Mouse (Mus musculus) embryonic facial prominence, embryonic 11.5 days (tissue): Measurements from ENCODE around the gene Capn9. TPM values are rescaled to one million over a fixed set of nuclear protein-coding genes. Genes with fewer than 3 reads are reported as not detected.

Source experiments
- ATAC-seq: fragments of 200-750 bp; cut with Nextera tagmentation; replicated peaks from 2 replicates; pipeline ENCODE4 v1.8.0; 2017; ENCODE audit warnings: low read depth; ENCODE audit not compliant: insufficient number of reproducible peaks, low FRiP score, low TSS enrichment
- DNase-seq: peaks from one replicate; pipeline ENCODE4 v3.0.0-alpha.2; 2015; ENCODE audit warnings: low spot score
- H3K27ac ChIP-seq: fragments of 300-500 bp; sonication (generic); replicated peaks from 2 replicates; pipeline ENCODE4 v1.5.1; 2014; ENCODE audit warnings: mild to moderate bottlenecking, low read depth, low read length, control low read depth
- H3K27me3 ChIP-seq: fragments of 300-500 bp; sonication (generic); 2 replicates; pipeline ENCODE4 v1.6.1; 2014; ENCODE audit warnings: mild to moderate bottlenecking, low read length, moderate library complexity, mixed read lengths; ENCODE audit not compliant: control insufficient read depth, insufficient read depth
- H3K36me3 ChIP-seq: fragments of 300-500 bp; sonication (generic); replicated peaks from 2 replicates; pipeline ENCODE4 v1.6.1; 2014; ENCODE audit warnings: low read depth, mild to moderate bottlenecking, low read length, moderate library complexity, mixed read lengths; ENCODE audit not compliant: control insufficient read depth, insufficient read depth
- H3K4me1 ChIP-seq: fragments of 300-500 bp; sonication (generic); 2 replicates; pipeline ENCODE4 v1.6.1; 2014; ENCODE audit warnings: low read length, mixed read lengths; ENCODE audit not compliant: control insufficient read depth, insufficient read depth
- H3K4me2 ChIP-seq: fragments of 300-500 bp; sonication (generic); 2 replicates; pipeline ENCODE4 v1.6.1; 2014; ENCODE audit warnings: low read depth, mild to moderate bottlenecking, control low read depth, low read length, moderate library complexity
- H3K4me3 ChIP-seq: fragments of 300-500 bp; sonication (generic); 2 replicates; pipeline ENCODE4 v1.5.1; 2014; ENCODE audit warnings: low read depth, low read length, control low read depth
- H3K9ac ChIP-seq: fragments of 300-500 bp; sonication (generic); replicated peaks from 2 replicates; pipeline ENCODE4 v1.6.1; 2014; ENCODE audit warnings: mild to moderate bottlenecking, control low read depth, low read length
- H3K9me3 ChIP-seq: fragments of 300-500 bp; sonication (generic); replicated peaks from 2 replicates; pipeline ENCODE4 v1.6.1; 2016; ENCODE audit warnings: mild to moderate bottlenecking, low read length, inconsistent platforms, mixed read lengths; ENCODE audit not compliant: control insufficient read depth
- WGBS: fragments of 180-500 bp; shearing (Covaris S2); extraction: QIAGEN DNeasy Blood & Tissue Kit; methylation state at CpG from one replicate; pipeline ENCODE4 v1.1.7; 2014; 5-methylcytosine and 5-hydroxymethylcytosine counted together
- polyA plus RNA-seq: library from polyadenylated mRNA; unstranded; fragments of >200 nt; fragmentation: Nextera tagmentation; extraction: Ambion mirVana; gene quantifications from 2 replicates; pipeline ENCODE4 v1.2.1, GENCODE M21; 2014

Capn9 gene
- polyA plus RNA-seq, 1 experiment from 2014 or later: not detected

- H3K9me3 ChIP-seq: no peaks in the 10 kb centered on the region
- no peaks in the 10 kb centered on the region; the same call in 1 of the 2 replicates for H3K36me3 ChIP-seq
- H3K4me2 ChIP-seq: no peak overlapping the region
- DNase-seq (no peak), ATAC-seq (no peak)
- 84% methylated on average over 7 of the region's 7 CpGs for WGBS
- no peak overlapping the region for H3K9ac ChIP-seq
- no peaks in the 10 kb centered on the region for H3K4me1 ChIP-seq
- no peak overlapping the region for H3K27ac ChIP-seq
- no peak overlapping the region for H3K4me3 ChIP-seq
- no peaks in the 10 kb centered on the region for H3K27me3 ChIP-seq
These were observed 19.7 kb upstream of the Capn9 start for GRCm38 (mm10) chr8:124556164-124556563.

- no peaks in the 10 kb centered on the region for H3K27me3 ChIP-seq
- no peaks in the 10 kb centered on the region; the same call in 1 of the 2 replicates for H3K36me3 ChIP-seq
- H3K4me1 ChIP-seq: no peaks in the 10 kb centered on the region
- no peak overlapping the region for H3K4me3 ChIP-seq
- H3K4me2 ChIP-seq: no peak overlapping the region
- ATAC-seq: no peak
- H3K27ac ChIP-seq: no peak overlapping the region
- 85% methylated on average over 13 of the region's 13 CpGs for WGBS
- H3K9ac ChIP-seq: no peak overlapping the region
- no peak for DNase-seq
- no peaks in the 10 kb centered on the region for H3K9me3 ChIP-seq
These were observed 19.3 kb upstream of the Capn9 start for GRCm38 (mm10) chr8:124556658-124557057.

- no peak overlapping the region for H3K9ac ChIP-seq
- ATAC-seq: no peak
- H3K9me3 ChIP-seq: no peaks in the 10 kb centered on the region
- H3K4me2 ChIP-seq: no peak overlapping the region
- 68% methylated on average over 5 of the region's 5 CpGs for WGBS
- no peaks in the 10 kb centered on the region; the same call in 1 of the 2 replicates for H3K36me3 ChIP-seq
- no peak overlapping the region for H3K4me3 ChIP-seq
- no peaks in the 10 kb centered on the region for H3K27me3 ChIP-seq
- no peaks in the 10 kb centered on the region for H3K4me1 ChIP-seq
- DNase-seq: no peak
- no peak overlapping the region for H3K27ac ChIP-seq
These were observed 18.4 kb upstream of the Capn9 start for GRCm38 (mm10) chr8:124557476-124557875.

- Histone ChIP-seq H3K27ac (no peak overlapping the region), H3K4me1 (no peaks in the 10 kb centered on the region), H3K9me3 (no peaks in the 10 kb centered on the region), H3K9ac (no peak overlapping the region), H3K27me3 (no peaks in the 10 kb centered on the region), H3K36me3 (no peaks in the 10 kb centered on the region), H3K4me2 (no peak overlapping the region), H3K4me3 (no peak overlapping the region)
- ATAC-seq (no peak), DNase-seq (no peak)
- WGBS: 87% methylated on average over 6 of the region's 6 CpGs
These were observed 8.8 kb upstream of the Capn9 start for GRCm38 (mm10) chr8:124567126-124567525.

GRCm38 (mm10) chr8:124567584-124567983 is 8.3 kb upstream of the Capn9 start:
- ATAC-seq: no peak
- no peaks in the 10 kb centered on the region for H3K9me3 ChIP-seq
- no peaks in the 10 kb centered on the region for H3K4me1 ChIP-seq
- no peaks in the 10 kb centered on the region for H3K36me3 ChIP-seq
- no peaks in the 10 kb centered on the region for H3K27me3 ChIP-seq
- no peak overlapping the region for H3K9ac ChIP-seq
- no peak for DNase-seq
- no peak overlapping the region for H3K4me3 ChIP-seq
- H3K4me2 ChIP-seq: no peak overlapping the region
- WGBS: 81% methylated on average over 3 of the region's 3 CpGs
- no peak overlapping the region for H3K27ac ChIP-seq

- H3K9ac ChIP-seq: no peak overlapping the region
- no peak overlapping the region for H3K4me2 ChIP-seq
- no peaks in the 10 kb centered on the region for H3K27me3 ChIP-seq
- H3K9me3 ChIP-seq: no peaks in the 10 kb centered on the region
- ATAC-seq: no peak
- H3K4me3 ChIP-seq: no peak overlapping the region
- H3K36me3 ChIP-seq: no peaks in the 10 kb centered on the region
- WGBS: 49% methylated on average over 2 of the region's 2 CpGs
- no peaks in the 10 kb centered on the region for H3K4me1 ChIP-seq
- no peak overlapping the region for H3K27ac ChIP-seq
- DNase-seq: no peak
These were observed 6.8 kb upstream of the Capn9 start for GRCm38 (mm10) chr8:124569100-124569499.

GRCm38 (mm10) chr8:124569593-124569992 is 6.3 kb upstream of the Capn9 start, which contains the start of gene Agt:
Gene Agt, minus strand, starts transcription at chr8:124569706.
- Histone ChIP-seq H3K4me1 (no peaks in the 10 kb centered on the region), H3K4me2 (no peak within 1 kb of the TSS), H3K36me3 (no peaks in the 10 kb centered on the region), H3K9me3 (no peaks in the 10 kb centered on the region), H3K4me3 (no peak within 1 kb of the TSS), H3K27ac (no peak within 1 kb of the TSS), H3K9ac (no peak within 1 kb of the TSS), H3K27me3 (no peaks in the 10 kb centered on the region)
- 76% methylated on average over 2 of the region's 2 CpGs for WGBS
- DNase-seq (no peak), ATAC-seq (no peak)

- no peak for ATAC-seq
- H3K4me3 ChIP-seq: no peak overlapping the region
- H3K9ac ChIP-seq: no peak overlapping the region
- no peak overlapping the region for H3K27ac ChIP-seq
- no peak for DNase-seq
- WGBS: 66% methylated on average over 8 of the region's 8 CpGs
- H3K4me2 ChIP-seq: no peak overlapping the region
- no peaks in the 10 kb centered on the region for H3K36me3 ChIP-seq
- H3K9me3 ChIP-seq: no peaks in the 10 kb centered on the region
- no peaks in the 10 kb centered on the region for H3K27me3 ChIP-seq
- no peaks in the 10 kb centered on the region for H3K4me1 ChIP-seq
These were observed 4.0 kb upstream of the Capn9 start for GRCm38 (mm10) chr8:124571732-124572429.
